In the genomic region with DNA sequence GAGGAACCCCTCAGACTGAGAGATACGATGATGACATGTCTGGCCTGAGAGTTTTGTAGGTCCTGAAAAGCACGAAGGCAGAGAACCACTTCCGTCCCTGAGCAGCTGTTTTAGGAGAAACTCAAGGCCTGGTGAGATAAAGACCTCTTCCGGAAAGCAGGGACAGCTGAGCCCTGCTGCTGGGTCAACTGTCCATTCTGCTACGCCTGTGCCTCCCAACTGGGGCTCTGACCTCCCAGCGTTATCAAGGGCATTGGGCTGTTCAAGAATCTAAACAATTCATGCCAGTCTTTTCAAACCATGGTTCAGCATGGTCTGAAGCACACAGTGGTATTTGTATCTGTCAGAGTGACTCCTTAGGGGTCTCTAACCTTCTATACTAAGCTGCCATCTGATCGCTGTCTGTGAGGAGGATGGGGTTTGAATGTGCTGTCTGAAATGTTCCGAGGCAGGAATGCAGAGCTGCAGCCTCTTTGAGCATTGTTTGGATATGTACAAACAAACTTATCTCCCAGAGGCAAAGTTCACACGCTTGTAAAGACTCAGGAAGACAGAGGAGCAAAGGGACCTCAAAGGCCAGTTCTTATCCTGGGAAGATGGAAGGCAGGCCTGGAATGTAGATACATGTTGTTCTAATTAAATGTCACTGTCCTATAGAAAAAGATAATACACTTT, we compare ENCODE assay signal across 8 mouse cellular contexts.
DNase-seq lines count a peak whose midpoint lies in the region; ATAC-seq and TF ChIP-seq lines count a peak whose summit lies in the region.

No protein-coding gene starts in this region.

- peak overlapping the region; percentile 32; the same call in 1 of the 2 replicates for H3K4me2 ChIP-seq in liver, embryonic 12.5 days

- 20% methylated on average over 9 of the region's 9 CpGs for WGBS in liver, embryonic 12.5 days (ENCODE audit: insufficient replicate concordance)

- TF ChIP-seq POLR2A in testis, adult 2 months (IDR thresholded peaks at IDR 0.05; ENCODE audit: control insufficient read depth, low read depth, low read length) = no peak

- no peaks in the 10 kb centered on the region for H3K4me1 ChIP-seq in testis, adult 2 months (ENCODE audit: control insufficient read depth, insufficient read depth, low read length)
- H3K4me1 ChIP-seq in liver, embryonic 12.5 days = peaks cover 82% of the 10 kb centered on the region

- H3K9ac ChIP-seq in liver, embryonic 12.5 days = peak overlapping the region; percentile 34

- no peaks in the 10 kb centered on the region for H3K36me3 ChIP-seq in testis, adult 2 months (ENCODE audit: control insufficient read depth, insufficient read depth, low read length)
- no peaks in the 10 kb centered on the region for H3K36me3 ChIP-seq in liver, embryonic 12.5 days

- DNase-seq in embryo, embryonic 10 days (ENCODE audit: low spot score) = peak; percentile 54
- DNase-seq in embryo, embryonic 9.5 days (ENCODE audit: extremely low spot score) = no peak
- no peak for DNase-seq in testis, postnatal 14 days (ENCODE audit: low spot score)
- peak; percentile 84 for DNase-seq in yolk sac, embryonic 10.5 days (ENCODE audit: low spot score)
- no peak for DNase-seq in c-Kit-positive CD71-positive TER-119-positive erythroid progenitor cells, embryonic 14.5 days (ENCODE audit: low spot score)
- DNase-seq in ovary, postnatal 36 days (ENCODE audit: low spot score) = no peak

- H3K27ac ChIP-seq in testis, adult 2 months (ENCODE audit: control insufficient read depth, insufficient read depth, low read depth, low read length) = peak overlapping the region; percentile 60
- H3K27ac ChIP-seq in liver, embryonic 12.5 days = peak overlapping the region; percentile 75

- TF ChIP-seq CTCF in testis, adult 2 months (IDR thresholded peaks at IDR 0.05; ENCODE audit: control insufficient read depth, insufficient read depth, insufficient replicate concordance, low read depth, low read length) = no peak

- peak; percentile 48 for ATAC-seq in liver, embryonic 12.5 days

- H3K27me3 ChIP-seq in testis, adult 2 months (ENCODE audit: control insufficient read depth, insufficient read depth, low read length) = no peaks in the 10 kb centered on the region
- H3K27me3 ChIP-seq in liver, embryonic 12.5 days (replicated peaks) = no peaks in the 10 kb centered on the region

- H3K9me3 ChIP-seq in liver, embryonic 12.5 days (replicated peaks) = no peaks in the 10 kb centered on the region

- H3K4me3 ChIP-seq in testis, adult 2 months (ENCODE audit: control insufficient read depth, low read depth, low read length) = no peak overlapping the region
- H3K4me3 ChIP-seq in liver, embryonic 12.5 days = no peak overlapping the region

Comparison
In these comparisons a context has a peak if more than half of its experiments do, and no peak if none do; other contexts are left out.
1. DNase-seq: peak in embryo, embryonic 10 days (single experiment) and yolk sac, embryonic 10.5 days (single experiment); none in embryo, embryonic 9.5 days (single experiment), testis, postnatal 14 days (single experiment), c-Kit-positive CD71-positive TER-119-positive erythroid progenitor cells, embryonic 14.5 days (single experiment) and ovary, postnatal 36 days (single experiment).